Mouse (Mus musculus) ZHBTc4 (cell line): ENCODE measurements around the gene Sgms1.
"Not testable (repeated sequence)": the region's sequence is repeated elsewhere in the genome, so short reads cannot be mapped to it uniquely, and the experiment has no call there.

ENCODE experiments used
- DNase-seq: peaks from one replicate; pipeline ENCODE4 v3.0.0-alpha.2; 2011; ENCODE audit warnings: low read depth, low spot score

The Sgms1 gene

DNA sequence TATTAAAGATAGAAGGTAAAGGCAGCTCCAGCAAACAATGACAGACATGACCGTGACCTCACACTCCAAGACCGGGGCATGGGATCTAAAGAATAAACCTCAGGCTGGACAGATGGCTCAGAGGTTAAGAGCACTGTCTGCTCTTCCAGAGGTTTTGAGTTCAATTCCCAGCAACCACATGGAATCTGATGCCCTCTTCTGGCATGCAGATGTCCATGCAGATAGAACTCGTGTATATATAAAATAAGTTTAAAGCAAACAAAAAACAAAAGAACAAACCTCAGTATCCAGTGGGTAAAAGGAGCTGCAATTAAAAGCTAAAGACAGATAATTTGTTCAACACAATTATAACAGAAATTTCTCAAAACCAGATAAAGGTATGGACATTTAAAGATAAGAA, 290.9 kb downstream of the Sgms1 start:
- no peak for DNase-seq

- no peak for DNase-seq
These were observed 297.2 kb downstream of the Sgms1 start for GRCm38 (mm10) chr19:32092358-32092757.

GRCm38 (mm10) chr19:32090804-32091203, 298.7 kb downstream of the Sgms1 start:
- no peak for DNase-seq

- DNase-seq: no peak
These were observed 300.9 kb downstream of the Sgms1 start for GRCm38 (mm10) chr19:32088570-32088969.

- DNase-seq: no peak
These were observed 301.6 kb downstream of the Sgms1 start for GRCm38 (mm10) chr19:32087736-32088470.

GRCm38 (mm10) chr19:32084813-32085212, 304.7 kb downstream of the Sgms1 start:
- not testable (repeated sequence) for DNase-seq
